Mouse (Mus musculus) frontal cortex, postnatal 36 days (tissue): ENCODE measurements at regions not wholly inside any gene's neighbourhood (a gene's known extent, or its start where the extent isn't known, plus 50 kb on each side); places are given as distances from the start of the nearest gene placed in this dataset.

Experiments
- DNase-seq, 2 experiments: peaks; one replicate each; pipeline ENCODE4 v3.0.0; 2022; ENCODE audit warnings: low spot score in 2 of 2

DNA sequence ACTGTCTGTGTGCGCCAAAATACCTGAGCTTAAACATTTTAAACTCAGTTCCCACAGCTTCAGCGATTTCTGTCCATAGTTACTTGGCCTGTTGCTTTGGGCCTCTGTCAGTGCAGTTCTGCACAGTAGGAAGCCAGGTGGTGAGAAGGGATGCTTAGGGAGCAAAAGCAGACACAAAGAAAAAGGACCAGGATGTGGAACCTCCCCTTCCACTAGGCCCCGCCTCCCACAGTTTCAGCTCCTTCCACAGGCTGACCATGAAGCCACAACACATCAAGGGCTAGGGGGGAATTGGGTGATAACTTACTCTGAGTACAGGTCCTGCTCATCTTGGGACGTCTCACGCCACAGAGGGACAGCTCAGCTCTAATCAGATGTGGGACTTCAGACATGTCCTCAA is 263.5 kb upstream of the Sdk2 start:
- no peak for DNase-seq

DNA sequence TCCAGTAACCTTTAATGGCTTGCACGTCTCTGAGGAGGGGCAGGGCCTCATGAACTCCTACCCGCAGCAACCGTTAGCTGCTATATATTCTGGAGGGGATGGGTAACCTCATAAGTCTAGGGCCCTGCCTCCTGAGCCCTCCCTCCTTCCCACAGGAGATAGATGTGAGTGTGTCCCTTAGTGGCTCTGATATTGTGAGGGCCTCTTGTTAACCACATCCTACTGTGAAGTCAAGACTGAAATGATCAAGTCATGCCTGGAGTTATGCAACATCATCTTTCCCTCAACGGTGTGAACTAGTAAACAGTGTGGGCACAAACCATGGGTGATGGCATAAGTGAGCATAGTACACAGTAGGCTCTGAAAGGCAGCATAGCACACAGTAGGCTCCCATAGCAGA is 255.8 kb upstream of the Sdk2 start:
- DNase-seq: no peak

DNA sequence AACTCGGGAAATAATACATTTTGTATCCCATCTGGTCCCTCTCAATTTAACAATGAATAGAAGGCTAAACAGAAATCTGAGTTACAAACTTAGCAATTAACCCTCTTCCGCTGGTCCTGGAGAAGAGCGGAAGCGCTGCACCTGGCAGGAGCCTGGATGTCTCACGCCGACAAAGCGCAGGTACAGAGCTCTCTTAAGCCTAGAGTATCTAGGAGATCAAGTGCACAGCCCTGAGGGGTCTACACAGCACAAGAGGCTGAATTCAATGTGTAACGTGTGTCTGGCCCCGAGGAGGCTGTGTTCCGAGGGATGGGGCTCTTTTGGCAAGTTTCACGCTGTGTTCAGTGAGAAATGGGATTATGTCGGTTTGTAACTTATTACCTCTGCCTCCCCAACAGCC is 255.1 kb upstream of the Sdk2 start:
- no peak for DNase-seq

GRCm38 (mm10) chr11:114321527-114321926 is 254.7 kb upstream of the Sdk2 start:
- DNase-seq: no peak

GRCm38 (mm10) chr11:114315274-114315673 is 248.4 kb upstream of the Sdk2 start:
- DNase-seq: no peak

- DNase-seq: no peak
Observed at GRCm38 (mm10) chr11:114313652-114314051, 246.8 kb upstream of the Sdk2 start.

DNA sequence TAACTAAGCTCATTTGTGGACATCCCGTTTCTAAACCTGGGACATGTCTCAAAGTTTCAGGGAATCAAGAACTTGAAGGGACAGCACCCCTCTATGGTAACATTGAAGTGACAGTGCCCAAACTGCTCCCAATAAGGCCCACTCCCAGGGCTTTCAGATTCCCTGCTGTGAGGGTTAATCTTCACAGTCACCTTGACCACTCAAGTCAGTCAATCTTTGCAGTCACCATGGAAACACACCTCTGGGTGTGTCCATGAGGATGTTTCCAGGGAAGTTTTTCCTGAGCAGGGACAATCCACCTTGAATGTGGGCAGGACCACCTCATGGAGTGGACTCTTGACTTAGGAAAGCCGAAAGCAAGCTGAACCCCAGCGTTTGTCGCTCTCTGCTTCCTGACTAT is 244.8 kb upstream of the Sdk2 start:
- DNase-seq: no peak

DNA sequence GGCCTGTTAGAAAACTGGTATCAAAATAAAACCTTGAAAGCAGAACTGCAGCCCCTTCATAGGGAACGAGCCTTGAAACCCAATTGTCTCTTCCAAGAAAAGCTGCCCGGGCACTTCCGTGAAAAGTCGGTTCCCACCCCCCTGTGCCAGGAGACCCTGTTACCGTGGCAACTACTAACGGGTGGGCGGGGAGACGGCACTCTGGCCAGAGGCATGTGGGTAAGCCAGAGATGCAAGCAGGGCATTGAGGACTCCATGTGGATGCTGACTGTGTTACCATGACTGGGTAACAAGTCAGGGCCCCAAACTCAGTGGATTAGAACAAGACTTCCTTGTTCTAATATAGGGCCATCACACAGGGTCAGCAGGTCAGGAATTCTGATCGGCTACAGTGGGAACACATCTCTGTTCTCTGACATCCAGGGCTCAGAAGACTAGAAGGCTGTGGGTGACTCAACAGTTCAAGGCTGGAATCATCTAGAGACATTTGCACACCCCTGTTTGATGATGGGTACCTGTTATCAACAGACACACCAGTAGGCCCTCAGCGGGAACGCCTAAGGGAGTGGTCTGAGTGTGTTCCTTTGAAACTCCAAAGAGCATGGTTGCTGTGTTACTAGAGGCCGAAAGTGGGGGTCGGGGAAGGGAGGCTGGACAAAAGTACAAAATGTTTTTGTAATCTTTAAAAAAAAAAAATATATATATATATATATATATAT is 236.9 kb upstream of the Sdk2 start:
- no peak for DNase-seq

GRCm38 (mm10) chr11:114300611-114301319 is 233.9 kb upstream of the Sdk2 start:
- DNase-seq: no peak

DNA sequence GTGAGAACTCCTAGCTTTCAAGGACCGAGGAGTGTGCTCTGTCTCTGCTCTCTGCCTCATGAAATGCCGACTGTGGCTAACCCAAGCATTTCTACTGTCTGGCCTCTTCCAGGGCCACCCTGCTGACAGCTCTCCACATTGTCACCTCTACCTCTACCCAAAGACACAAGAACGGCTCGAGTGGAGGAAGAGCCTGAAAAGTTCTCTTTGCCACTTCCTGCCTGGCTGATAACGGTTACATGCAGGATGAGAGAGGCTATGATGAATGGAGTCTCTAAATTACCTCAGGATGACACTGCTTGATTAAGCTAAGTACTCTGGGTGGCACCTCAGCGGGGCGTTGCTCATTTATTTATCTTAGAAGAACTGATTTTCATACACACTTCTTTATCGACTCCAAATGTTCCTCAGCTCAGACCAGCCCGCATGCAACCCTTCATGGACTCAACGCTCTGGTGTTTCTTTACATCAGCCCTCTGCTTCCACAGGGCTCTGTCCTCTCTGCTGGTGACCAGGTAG is 230.0 kb upstream of the Sdk2 start:
- DNase-seq: no peak

DNA sequence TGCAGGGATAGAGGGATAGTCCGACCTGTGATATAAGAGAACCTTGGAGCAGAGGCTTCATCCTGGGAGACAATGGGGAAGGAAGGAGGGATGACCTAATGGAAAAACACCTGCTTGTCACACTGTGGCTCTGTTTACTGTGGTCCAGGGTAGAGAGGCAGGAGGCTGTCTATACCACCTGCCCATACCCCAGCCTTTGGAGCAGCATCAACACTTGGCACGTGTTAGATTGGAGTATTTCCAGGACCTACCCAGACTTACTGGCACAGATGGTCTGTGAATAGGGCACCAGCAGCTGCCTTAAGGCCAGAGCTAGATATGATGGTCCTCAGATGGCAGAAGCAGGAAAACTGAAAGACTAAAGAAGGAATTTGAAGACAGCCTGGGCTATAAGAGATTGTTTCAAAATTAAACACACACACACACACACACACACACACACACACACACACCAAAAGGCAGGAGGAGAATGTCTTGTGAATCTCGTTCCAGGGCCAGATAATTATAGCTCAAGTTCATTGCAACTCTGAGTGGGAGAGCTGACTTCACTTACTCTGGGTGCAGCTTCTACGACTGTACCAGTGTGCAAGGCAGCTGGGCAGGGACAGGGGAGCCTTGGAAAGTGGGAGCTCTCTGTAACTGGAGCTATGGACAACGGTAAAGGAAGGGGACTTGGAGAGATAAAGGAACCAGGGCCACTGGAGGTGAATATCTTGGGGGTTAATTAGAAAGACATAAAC is 227.8 kb upstream of the Sdk2 start:
- DNase-seq: no peak

DNA sequence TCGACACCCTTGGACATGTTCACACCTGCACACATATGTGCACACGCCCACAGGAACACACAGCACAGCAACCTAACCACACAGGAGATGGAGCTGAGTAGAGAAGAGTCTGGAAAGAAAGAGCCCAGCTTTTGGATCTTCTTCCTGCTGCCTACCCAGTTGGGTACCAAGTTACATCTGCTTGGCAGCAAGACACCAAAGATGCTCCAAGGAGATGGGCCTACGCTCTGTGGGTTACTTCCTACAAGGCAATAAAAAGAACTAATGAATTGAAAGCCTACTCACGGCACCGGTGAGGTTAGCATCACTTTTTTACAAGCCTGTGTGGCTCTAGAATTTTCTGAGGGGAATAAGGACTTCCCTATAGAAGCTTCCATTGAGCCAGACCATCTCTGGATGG is 224.4 kb upstream of the Sdk2 start:
- DNase-seq: no peak

GRCm38 (mm10) chr11:114289946-114290345 is 223.1 kb upstream of the Sdk2 start:
- no peak for DNase-seq

GRCm38 (mm10) chr11:114284820-114285666 is 218.2 kb upstream of the Sdk2 start:
- peak; percentile 54 to 56 for DNase-seq

DNA sequence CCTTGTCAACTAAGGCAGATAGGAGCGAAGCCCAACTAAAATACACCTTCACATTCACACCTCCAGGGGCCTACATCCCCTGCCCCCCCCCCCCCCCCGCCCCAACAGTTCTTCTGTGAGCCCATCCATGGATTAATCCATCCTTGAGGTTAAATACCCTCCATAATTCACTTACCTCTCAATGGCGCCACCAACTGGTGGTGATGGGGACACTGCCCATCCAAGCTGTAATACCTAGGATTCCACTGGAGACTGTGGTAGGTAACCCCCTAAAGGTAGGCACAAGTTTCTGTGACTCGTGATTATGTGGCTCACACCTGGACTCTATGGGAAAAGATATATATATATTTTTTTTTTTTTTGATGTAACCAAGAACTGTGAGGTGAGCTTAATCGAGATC is 216.4 kb upstream of the Sdk2 start:
- DNase-seq: peak in 1 of 2 experiments; percentile 37

DNA sequence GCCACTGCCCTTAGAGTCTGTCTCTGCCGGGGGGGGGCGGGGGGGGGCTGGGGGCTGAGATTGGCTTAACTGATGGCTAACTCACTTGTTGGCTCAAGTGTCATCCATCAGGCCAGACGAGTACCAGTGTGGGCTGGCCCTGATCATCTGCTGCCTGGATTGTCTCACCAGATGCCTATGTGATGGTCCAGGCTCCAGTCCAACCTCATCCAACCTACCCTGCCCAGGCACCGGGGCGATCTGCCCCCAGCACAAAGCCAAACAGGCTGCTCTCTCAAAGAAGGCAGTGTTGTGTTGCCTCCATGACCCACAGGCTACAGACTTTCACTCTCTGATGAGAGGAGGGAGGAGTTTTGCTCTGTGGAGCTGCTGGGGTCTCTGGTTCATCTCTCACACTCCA is 215.7 kb upstream of the Sdk2 start:
- no peak for DNase-seq

GRCm38 (mm10) chr11:114281846-114282245 is 215.0 kb upstream of the Sdk2 start:
- no peak for DNase-seq

GRCm38 (mm10) chr11:114281041-114281695 is 214.3 kb upstream of the Sdk2 start:
- DNase-seq: no peak

GRCm38 (mm10) chr11:114277513-114278304 is 210.9 kb upstream of the Sdk2 start:
- no peak for DNase-seq

DNA sequence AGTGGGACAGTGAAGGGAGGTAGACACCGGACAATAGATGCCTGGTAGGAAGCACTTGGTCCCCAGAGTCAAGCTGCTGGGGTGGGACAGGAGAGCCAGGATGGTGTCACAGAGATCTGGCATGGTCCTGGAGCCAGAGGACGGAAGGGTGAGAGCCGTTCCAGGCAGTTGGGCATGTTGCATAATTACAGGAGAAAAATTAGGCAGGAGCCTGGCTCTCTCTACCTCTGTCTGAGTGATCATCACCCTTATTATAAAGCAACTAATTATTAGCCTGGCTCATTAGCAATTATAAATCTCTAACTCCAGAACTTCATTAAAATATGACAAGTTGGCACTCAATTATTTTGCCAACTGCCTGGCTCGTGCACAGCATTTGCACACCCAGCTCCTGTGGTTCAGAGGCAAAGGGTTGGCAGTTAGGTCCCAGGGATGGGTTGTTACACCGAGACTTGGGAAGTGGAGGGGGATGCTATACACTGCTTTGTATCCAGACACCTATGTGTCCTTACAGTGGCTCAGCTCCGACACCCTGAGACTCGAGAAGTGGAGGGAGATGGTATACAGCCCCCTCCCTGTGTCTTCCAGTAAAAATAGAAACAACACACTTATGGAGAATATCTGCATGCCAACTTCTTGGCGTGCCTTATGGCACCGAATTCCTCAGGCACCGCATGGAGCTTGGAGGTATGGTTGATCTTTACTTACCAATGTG is 203.7 kb upstream of the Sdk2 start:
- DNase-seq: peak in 1 of 2 experiments; percentile 40
